Mouse (Mus musculus) cortical plate, adult 2 months (tissue): ENCODE data around the gene Hdac9.

ENCODE experiments used
- CTCF ChIP-seq: fragments of 200-500 bp; IDR thresholded peaks from 2 replicates; pipeline ENCODE4 v1.5.1; 2011; ENCODE audit warnings: mild to moderate bottlenecking, control low read depth, low read length; ENCODE audit not compliant: insufficient read depth; ENCODE audit errors: extremely low read depth
- POLR2A ChIP-seq: fragments of 200-500 bp; IDR thresholded peaks from 2 replicates; pipeline ENCODE4 v1.6.1; 2011; ENCODE audit warnings: mild to moderate bottlenecking, low read length, control low read depth; ENCODE audit not compliant: insufficient read depth; ENCODE audit errors: extremely low read depth

- TF ChIP-seq CTCF (no peak), POLR2A (no peak)
Measured at GRCm38 (mm10) chr12:34571069-34571468, 345.8 kb downstream of the Hdac9 start.
